Mouse (Mus musculus) thymus, adult 2 months (tissue): ENCODE data around the gene Atxn7.

Experiments used
- CTCF ChIP-seq: fragments of 200-500 bp; IDR thresholded peaks from 2 replicates; pipeline ENCODE4 v1.5.1; 2012; ENCODE audit warnings: mild to moderate bottlenecking, control low read depth, low read length, moderate library complexity, borderline replicate concordance; ENCODE audit not compliant: control insufficient read depth, poor library complexity, insufficient read depth; ENCODE audit errors: extremely low read depth
- POLR2A ChIP-seq: fragments of 200-500 bp; IDR thresholded peaks from 2 replicates; pipeline ENCODE4 v1.6.1; 2012; ENCODE audit warnings: mild to moderate bottlenecking, low read length, control low read depth, moderate library complexity; ENCODE audit not compliant: control insufficient read depth, poor library complexity, insufficient read depth; ENCODE audit errors: extremely low read depth

DNA sequence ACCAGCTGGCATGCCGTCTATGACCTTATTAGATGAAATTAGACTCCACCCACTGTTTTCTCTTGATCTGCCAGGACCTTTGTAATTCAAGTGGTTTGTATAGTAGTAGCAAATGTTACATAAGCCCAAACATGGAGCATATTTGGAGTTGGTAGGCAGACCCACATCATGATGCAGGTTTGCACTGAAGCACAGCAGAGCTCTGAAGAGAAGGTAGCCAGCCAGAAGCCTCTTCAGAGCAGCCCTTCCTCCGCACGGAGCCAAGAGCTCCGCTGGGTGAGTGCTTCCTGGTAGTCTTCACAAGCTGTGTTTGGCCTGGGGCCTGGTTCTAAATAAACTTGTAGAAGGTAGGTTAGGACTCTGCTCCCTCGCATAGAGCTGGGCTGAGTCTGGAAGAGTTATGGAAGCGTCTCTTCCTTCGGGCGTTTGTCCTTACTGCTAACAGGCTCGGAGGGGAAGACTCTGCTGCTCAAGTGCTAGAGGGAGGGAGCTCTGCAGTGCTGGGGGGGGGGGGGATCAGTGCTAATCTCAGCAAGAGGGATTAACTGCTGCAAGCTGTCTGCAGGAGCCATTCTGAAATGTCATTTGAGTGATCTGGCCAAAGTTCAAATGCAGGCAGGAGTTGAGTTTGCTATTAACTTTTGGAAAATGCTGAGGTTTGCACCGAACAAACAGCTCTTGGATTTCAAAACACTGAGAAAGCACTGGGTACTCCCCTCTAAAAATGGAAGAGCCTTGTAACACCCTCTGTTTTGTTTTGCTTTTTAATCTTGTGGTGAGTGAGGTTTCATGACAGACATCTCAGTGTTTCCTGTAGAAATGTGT lies 106.6 kb downstream of the Atxn7 start:
- no peak for TF ChIP-seq CTCF
- 0 out of 2 replicates have a peak, but pooled peaks have one; percentile 19 for TF ChIP-seq POLR2A
